Mouse (Mus musculus): ENCODE measurements around the gene Ldlrap1.

- TF ChIP-seq CTCF (IDR thresholded peaks at IDR 0.05; ENCODE audit: extremely low read depth, insufficient read length, insufficient replicate concordance, low read depth, low read length) (no peak), POLR2A (IDR thresholded peaks at IDR 0.05; ENCODE audit: low read depth, low read length) (no peak)
Observed at GRCm38 (mm10) chr4:134800693-134801092, 32.9 kb upstream of the Ldlrap1 start.
